Mouse (Mus musculus) layer of hippocampus, postnatal 36 days (tissue): ENCODE results near the gene Hoga1. TPM values are rescaled to one million over a fixed set of nuclear protein-coding genes. Genes with fewer than 3 reads are reported as not detected.

Experiments used
- DNase-seq, 2 experiments: peaks; one replicate each; pipeline ENCODE4 v3.0.0; 2022
- total RNA-seq, 2 experiments: library from RNA; stranded (reverse); gene quantifications; 2 replicates each; pipeline ENCODE4 v1.2.3; 2021

Hoga1 gene
- total RNA-seq, 2 experiments from 2014 or later: 5.8 to 8.7 TPM

GRCm38 (mm10) chr19:42022542-42022848 is 22.9 kb upstream of the Hoga1 start:
- DNase-seq: no peak

DNA sequence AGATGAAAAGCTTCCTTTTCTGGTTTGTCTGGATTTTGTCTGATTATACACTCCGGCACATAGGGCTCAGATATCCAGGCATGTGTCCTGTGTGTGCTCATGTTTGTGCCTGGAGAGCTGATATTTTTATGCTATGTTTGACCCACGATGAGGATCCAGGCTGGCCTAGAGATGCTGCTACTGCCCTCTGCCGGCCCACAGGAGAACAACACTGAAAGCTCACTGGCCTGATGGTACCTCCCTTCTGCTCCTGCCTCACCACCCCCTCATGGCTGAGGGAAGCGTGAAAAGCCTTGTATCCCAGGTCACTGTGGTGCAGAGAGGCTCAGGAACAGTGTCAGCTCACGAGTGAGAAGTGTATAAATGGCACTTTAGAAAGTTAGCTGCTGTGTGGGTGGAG is 19.3 kb upstream of the Hoga1 start:
- DNase-seq: peak; percentile 77 to 83

DNA sequence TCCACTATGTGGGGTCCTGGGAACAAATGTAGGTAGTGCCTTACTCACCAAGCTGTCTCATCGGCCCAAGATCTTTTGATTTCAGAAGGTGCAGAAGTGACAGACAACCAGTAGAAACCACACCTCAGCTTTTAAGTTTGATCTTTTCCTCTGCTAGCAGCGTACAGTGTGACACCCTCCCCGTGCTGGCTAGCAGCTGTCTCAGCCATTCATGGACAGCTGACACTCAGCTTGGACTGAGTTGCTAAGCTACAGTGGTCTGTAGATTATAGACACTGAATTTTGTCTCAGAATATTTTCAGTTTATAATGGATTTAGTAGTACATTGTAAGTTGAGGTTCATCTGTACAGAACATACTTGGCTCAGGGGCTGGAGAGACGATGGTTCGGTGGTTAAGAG is 14.3 kb upstream of the Hoga1 start:
- no peak for DNase-seq

GRCm38 (mm10) chr19:42033611-42034010 is 11.8 kb upstream of the Hoga1 start:
- no peak for DNase-seq

DNA sequence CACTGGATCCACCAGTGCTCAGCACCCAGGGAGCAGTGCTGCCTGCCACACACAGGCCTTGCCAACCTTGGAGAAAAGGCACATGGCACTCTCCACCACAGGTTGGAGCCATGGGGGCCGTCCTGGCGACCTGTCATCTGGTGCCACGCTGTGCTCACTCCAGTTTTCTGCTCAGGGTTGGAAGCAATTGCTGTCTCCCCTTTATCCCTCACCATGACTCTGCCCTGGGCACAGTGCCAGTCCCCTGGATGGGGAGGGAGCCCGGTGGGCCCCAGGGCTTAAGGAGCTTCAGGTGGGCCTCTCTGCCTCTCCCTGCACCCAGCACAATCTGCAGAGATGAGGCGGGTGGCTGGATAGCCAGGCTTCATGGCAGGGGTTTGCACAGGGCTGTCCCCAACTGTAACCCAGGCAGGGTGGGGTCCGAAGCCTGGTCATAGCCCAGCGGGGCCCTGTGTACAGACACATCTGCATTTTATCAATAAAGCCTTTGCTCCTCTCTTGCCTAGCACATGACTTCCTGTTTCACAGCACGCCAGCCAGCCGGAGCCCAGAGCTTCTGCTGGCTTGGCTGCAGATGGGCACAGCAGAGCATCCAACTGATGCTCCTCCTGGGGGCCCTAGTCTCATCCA is 11.1 kb upstream of the Hoga1 start:
- peak; percentile 33 to 51 for DNase-seq

DNA sequence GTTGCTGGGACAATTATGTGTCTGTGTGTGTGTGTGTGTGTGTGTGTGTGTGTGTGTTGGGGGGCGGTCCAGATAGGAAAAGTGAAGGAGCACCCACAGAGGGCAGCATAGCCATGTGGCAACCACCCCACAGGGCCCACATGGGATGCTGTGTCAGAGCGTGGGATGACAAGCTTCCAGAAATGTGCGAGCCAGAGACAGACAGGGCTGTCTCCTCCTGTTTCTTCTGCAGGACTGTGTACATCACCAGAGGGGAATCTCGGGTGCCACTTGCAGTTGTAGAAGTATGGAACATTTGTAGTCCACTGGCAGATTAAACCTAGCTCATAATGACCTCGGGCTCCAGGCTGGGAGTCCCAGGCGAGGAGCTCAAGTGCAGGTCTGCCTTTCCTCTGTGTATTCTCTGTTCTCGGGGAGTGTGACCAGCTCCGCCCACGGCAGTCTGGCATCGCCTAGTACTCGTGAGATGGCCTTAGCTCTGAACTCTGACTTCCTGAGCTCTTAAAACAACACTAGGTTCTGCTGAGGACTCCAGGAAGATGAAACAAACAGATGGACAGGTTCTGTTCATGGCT is 10.4 kb upstream of the Hoga1 start:
- peak in 1 of 2 experiments; percentile 15 for DNase-seq

DNA sequence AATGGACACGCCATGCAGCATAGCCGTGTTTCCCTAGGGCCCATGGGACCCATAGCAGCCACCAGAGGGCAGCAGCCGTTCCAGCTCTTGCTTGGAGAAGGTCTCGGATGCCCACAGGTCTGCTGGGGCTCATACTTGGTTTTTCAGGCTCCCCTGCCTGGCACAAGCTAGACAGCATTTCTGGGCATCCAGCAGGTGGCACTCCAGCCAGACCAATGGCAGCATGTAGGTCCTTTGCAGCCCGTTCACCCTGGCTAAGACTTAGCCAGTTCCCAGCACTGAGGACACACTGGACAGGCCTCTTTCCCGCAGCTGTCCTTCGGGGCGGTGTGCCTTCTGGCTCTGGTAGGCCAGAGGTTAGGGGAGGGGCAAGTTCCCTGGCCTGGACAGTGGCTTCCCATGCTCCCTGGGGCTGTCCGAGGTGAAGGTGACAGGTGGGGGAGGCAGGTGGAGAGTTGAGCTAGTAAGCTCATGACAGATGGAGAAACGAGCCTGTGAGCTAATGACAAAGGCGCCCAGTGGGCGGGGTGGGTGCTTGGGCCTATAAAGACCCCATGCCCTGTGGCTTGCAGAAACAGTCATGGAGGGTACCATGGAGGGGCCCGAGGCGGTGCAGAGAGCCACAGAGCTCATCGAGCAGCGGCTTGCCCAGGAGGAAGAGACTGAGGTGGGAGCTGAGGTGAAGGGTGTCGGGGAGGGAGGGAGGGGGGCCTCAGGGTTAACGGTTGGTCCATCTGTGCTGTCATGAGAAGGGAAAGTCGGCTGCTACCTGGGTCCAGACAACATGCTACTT is 9.8 kb upstream of the Hoga1 start, which contains the start of gene Ankrd2:
TSS of gene Ankrd2 (plus strand) at position 545 of the 793 bp plus-strand sequence.
- peak; percentile 72 to 74 for DNase-seq

- DNase-seq: no peak
Measured at GRCm38 (mm10) chr19:42036357-42036756, 9.1 kb upstream of the Hoga1 start.

- DNase-seq: no peak
Measured at GRCm38 (mm10) chr19:42037167-42037702, 8.2 kb upstream of the Hoga1 start.

DNA sequence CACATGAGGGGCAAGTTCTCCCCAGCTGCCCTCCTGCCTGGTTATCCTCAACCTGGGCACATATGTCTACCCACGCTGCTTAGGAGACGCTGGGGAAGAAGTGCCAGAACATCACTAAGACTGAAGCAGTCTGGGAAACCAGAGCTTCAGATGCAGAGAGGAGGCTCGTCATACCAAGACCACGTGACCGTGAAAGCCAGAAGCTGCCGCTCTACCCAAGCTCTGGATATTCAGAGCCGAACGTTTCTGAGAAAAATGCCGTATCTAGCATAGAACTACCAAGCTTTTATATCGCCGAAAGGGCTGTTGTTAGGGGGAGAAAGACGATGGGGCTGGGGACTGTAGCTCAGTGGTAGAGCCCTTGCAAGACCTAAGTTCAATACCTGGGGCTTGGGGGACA is 7.1 kb upstream of the Hoga1 start:
- no peak for DNase-seq

- DNase-seq: no peak
Measured at GRCm38 (mm10) chr19:42043988-42044387, 1.4 kb upstream of the Hoga1 start.

DNA sequence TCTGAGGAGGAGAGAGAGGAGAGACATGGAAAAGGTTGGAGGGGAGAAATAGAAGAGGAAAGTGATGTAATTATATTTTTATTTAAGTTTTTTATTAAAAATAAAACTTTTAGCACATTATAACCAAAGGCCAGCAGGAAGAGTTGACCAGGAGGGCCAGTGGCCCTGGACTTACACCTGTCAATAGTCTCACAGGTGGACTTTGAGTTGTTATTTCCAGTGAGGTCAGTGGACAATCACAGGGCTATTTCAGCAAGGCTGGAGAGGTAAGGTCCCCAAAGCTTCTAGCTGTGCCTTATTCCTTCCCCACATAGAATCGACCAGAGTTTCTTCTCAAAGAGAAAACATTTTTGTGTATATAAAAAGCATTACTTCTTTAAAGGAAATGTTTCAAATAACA is 4.8 kb downstream of the Hoga1 start:
- DNase-seq: no peak

GRCm38 (mm10) chr19:42051351-42051750 is 5.9 kb downstream of the Hoga1 start:
- no peak for DNase-seq

DNA sequence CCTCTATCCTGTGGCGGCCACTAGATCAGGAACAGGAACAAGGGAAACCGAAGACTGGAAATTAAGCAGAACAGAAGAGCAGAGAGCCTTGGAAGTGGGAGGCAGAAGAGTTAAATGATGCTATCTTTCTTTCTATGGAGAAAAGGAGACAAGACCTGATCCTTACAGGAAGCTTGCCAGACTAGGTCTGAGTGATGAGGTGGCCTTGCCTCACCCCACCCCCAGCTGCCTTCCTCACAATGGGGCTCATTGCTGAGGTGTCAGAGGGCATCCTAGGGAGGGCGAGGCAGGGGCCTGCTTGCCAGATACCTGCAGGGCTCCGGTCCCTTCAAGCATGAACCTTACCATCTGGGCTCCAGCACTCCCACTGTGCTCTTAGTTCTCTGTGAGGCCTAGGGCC is 6.5 kb downstream of the Hoga1 start, which contains the start of gene 4933411K16Rik:
TSS of gene 4933411K16Rik (plus strand) at position 301 of the 400 bp plus-strand sequence.
- no peak for DNase-seq

DNA sequence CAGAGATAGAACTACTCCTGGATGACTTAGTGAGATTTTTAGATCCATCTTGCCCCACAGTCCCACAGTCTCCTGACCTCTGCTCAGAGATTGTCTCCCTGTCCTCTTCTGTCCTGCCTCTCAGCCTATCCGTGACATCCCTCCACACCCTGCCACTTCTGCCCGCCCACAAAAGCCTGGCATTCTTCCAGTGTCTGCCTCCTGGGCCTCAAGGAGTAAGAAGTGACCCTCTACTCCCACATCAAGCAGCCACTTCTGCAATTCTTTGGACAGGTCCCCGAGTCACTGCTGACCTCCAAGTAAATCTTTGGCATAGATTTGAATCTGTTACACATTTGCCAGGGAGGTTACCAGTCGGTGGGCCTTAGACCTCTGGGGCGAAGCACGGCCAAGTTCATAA is 8.8 kb downstream of the Hoga1 start:
- no peak for DNase-seq

DNA sequence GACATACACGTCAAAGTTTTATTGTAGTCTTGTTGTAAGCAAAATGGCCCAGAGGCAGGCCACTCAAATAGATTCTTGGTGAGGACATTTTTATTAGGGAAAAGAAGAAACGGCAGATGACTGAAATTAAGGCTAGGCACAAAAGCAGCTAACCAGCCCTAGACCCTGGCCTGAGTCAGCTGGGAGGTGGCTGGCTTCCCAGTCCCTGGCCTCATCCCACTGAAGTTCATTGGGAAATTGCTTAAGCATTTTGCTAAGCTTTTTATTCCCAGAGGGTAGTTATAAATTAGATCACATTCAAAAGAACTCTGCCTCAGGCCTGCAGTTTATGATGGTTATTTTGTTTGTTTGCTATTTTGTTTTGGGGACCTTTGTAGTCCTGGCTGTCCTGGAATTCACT is 10.5 kb downstream of the Hoga1 start:
- DNase-seq: no peak

- no peak for DNase-seq
Measured at GRCm38 (mm10) chr19:42056719-42057409, 11.5 kb downstream of the Hoga1 start.

- no peak for DNase-seq
Measured at GRCm38 (mm10) chr19:42058426-42058825, 13.0 kb downstream of the Hoga1 start.

GRCm38 (mm10) chr19:42061443-42061842 is 16.0 kb downstream of the Hoga1 start:
- no peak for DNase-seq

DNA sequence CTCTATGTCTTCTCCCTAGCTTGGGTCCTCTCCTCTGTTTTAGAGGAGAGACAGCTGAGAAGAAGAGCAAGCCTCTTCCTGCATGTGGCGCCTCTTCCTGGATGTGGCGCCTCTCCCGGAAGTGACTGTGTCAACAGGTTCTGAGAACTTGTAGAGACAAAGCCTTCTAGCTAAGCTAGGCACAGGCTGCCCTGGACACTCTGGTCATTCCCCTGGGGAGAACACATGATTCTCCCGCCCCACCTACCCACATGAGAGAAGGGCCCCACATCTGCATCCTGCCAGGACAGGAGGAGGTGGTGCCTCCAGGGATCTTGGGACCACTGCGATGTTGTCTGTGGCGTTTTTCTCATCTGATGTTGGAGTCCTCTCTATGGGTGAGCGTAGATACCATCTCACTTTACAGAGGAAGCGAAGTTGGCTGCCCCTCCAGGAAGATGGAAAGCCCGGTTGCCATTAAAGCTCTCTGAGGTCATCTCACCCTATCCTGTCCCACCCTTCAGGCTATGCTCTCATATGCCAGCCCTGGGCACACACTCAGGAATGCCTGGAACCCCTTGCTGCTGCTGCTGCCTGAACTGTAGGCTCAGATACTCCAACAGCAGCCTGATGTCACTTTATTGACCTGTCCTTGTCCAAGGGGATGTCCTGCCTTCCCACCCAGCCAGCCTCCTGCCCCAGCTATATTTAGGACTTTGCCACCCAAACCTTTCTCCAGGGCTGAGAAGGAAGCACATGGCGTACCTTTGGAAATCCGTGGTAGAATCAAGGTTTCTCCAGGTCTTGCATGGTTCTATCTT is 23.2 kb downstream of the Hoga1 start:
- DNase-seq: no peak

- DNase-seq: no peak
Measured at GRCm38 (mm10) chr19:42069241-42069525, 23.8 kb downstream of the Hoga1 start.

GRCm38 (mm10) chr19:42071221-42071620 is 25.8 kb downstream of the Hoga1 start:
- no peak for DNase-seq
